Mouse (Mus musculus): ENCODE results near the gene Tas2r116. TPM values are rescaled to one million over a fixed set of nuclear protein-coding genes. Genes with fewer than 3 reads are reported as not detected.

The Tas2r116 gene
- not detected in 2 replicates for polyA plus RNA-seq (2012; rRNA removed)

DNA sequence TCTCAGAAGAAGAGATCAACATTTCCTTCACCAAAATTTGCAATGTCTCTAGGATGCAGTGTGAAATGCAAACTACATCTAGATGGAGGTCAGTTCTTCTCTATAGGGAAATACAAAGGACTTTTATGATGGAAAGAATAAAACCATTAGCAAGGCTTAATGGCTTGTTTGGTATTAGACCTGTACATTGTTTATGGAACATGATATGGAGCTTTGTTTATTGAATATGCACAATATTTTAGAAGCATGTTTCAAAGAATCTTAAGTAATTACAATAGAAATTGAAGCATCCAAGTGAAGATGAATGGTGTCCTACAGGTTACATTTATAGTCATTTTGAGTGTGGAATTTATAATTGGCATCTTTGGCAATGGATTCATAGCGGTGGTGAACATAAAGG is at the start of gene Tas2r116:
TSS of gene Tas2r116 (plus strand) at position 301 of the 400 bp plus-strand sequence.
- no peak within 1 kb of the TSS for H3K27ac ChIP-seq (ENCODE audit: insufficient read depth, low read depth, low read length)
- DNase-seq = no peak
- no peaks in the 10 kb centered on the region for H3K36me3 ChIP-seq (ENCODE audit: control insufficient read depth, insufficient read depth, low read length)
- H3K27me3 ChIP-seq (replicated peaks; ENCODE audit: control insufficient read depth, insufficient read depth, low read length) = no peaks in the 10 kb centered on the region
- no peak for TF ChIP-seq POLR2A (IDR thresholded peaks at IDR 0.05; ENCODE audit: low read depth, low read length)
- no peaks in the 10 kb centered on the region for H3K4me1 ChIP-seq (ENCODE audit: control insufficient read depth, insufficient read depth, low read length)
- WGBS = 57% methylated on average over 1 of the region's 1 CpGs
- no peak within 1 kb of the TSS for H3K4me3 ChIP-seq (ENCODE audit: insufficient read depth, low read depth, low read length)

DNA sequence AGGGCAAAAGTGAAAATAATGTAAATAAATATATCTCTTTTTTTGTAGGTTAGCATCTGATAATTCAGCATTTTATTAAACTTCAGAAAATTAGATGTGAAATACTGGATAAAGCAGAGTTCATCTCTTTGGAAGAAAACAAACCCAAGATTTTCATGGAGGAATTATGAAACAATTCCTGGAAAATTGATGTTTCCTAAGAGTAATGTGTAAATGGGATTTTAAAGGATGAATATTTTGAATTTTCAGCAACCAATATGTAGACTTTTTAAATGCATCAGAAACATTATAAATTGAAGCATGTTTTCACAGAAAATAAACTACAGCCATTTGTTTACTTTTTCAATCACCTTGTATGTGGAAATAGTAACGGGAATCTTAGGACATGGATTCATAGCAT is 8.4 kb upstream of the Tas2r116 start, which contains the start of gene Tas2r123:
TSS of gene Tas2r123 (plus strand) at position 301 of the 400 bp plus-strand sequence.
- no peak within 1 kb of the TSS for H3K4me3 ChIP-seq (ENCODE audit: insufficient read depth, low read depth, low read length)
- no peaks in the 10 kb centered on the region for H3K27me3 ChIP-seq (replicated peaks; ENCODE audit: control insufficient read depth, insufficient read depth, low read length)
- TF ChIP-seq POLR2A (IDR thresholded peaks at IDR 0.05; ENCODE audit: low read depth, low read length) (no peak), CTCF (conservative IDR thresholded peaks at IDR 0.05; ENCODE audit: insufficient read depth, insufficient read length, low read depth, low read length) (no peak)
- DNase-seq = no peak
- no peaks in the 10 kb centered on the region for H3K36me3 ChIP-seq (ENCODE audit: control insufficient read depth, insufficient read depth, low read length)
- H3K27ac ChIP-seq (ENCODE audit: insufficient read depth, low read depth, low read length) = no peak within 1 kb of the TSS
- no peaks in the 10 kb centered on the region for H3K4me1 ChIP-seq (ENCODE audit: control insufficient read depth, insufficient read depth, low read length)
- WGBS = 79% methylated on average over 1 of the region's 1 CpGs

DNA sequence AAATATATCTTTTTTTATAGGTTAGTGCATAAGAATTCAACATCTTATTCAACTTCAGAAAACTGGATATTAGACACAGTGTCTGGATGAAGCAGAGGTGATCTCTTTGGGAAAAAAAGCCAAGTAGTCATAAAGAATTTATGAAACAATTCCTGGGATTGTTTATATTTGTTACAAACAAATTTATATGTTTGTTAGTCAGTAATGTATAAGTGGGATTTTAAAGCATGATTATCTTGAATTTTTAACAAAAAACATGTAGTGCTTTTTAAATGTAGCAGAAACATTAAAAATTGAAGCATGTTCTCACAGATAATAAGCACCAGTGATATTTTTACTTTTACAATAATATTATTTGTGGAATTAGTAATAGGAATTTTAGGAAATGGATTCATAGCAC is 12.5 kb downstream of the Tas2r116 start, which contains the start of gene Tas2r110:
TSS of gene Tas2r110 (plus strand) at position 301 of the 400 bp plus-strand sequence.
- no peaks in the 10 kb centered on the region for H3K36me3 ChIP-seq (ENCODE audit: control insufficient read depth, insufficient read depth, low read length)
- no peaks in the 10 kb centered on the region for H3K4me1 ChIP-seq (ENCODE audit: control insufficient read depth, insufficient read depth, low read length)
- no peak within 1 kb of the TSS for H3K4me3 ChIP-seq (ENCODE audit: insufficient read depth, low read depth, low read length)
- no peak for TF ChIP-seq POLR2A (IDR thresholded peaks at IDR 0.05; ENCODE audit: low read depth, low read length)
- TF ChIP-seq CTCF (conservative IDR thresholded peaks at IDR 0.05; ENCODE audit: insufficient read depth, insufficient read length, low read depth, low read length) = no peak
- no peak within 1 kb of the TSS for H3K27ac ChIP-seq (ENCODE audit: insufficient read depth, low read depth, low read length)
- no peaks in the 10 kb centered on the region for H3K27me3 ChIP-seq (replicated peaks; ENCODE audit: control insufficient read depth, insufficient read depth, low read length)
- no peak for DNase-seq

DNA sequence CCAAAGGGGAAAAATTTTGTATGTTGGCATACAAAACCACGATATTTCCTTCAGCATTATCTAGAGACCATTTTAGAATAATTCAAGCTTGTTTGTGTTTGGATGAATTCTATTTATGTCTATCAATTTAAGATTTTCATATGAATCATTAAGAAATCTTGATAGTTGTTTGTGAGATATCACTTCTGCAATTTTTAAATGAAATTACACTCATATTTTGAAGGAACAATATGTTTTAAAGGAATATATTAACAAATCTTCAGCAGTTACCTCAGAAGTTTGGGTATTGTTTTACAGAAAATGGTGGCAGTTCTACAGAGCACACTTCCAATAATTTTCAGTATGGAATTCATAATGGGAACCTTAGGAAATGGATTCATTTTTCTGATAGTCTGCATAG is 37.5 kb downstream of the Tas2r116 start, which contains the start of gene Tas2r113:
TSS of gene Tas2r113 (plus strand) at position 301 of the 400 bp plus-strand sequence.
- Histone ChIP-seq H3K4me1 (ENCODE audit: control insufficient read depth, insufficient read depth, low read length) (no peaks in the 10 kb centered on the region), H3K27ac (ENCODE audit: insufficient read depth, low read depth, low read length) (no peak within 1 kb of the TSS), H3K36me3 (ENCODE audit: control insufficient read depth, insufficient read depth, low read length) (no peaks in the 10 kb centered on the region), H3K4me3 (ENCODE audit: insufficient read depth, low read depth, low read length) (no peak within 1 kb of the TSS), H3K27me3 (replicated peaks; ENCODE audit: control insufficient read depth, insufficient read depth, low read length) (no peaks in the 10 kb centered on the region)
- DNase-seq = no peak
- WGBS = 70% methylated on average over 1 of the region's 1 CpGs
- no peak for TF ChIP-seq POLR2A (IDR thresholded peaks at IDR 0.05; ENCODE audit: low read depth, low read length)

Other genes with a start within 250 kb of the Tas2r116 start
- gene A630073D07Rik, start 203.9 kb upstream of the Tas2r116 start, polyA plus RNA-seq (2012; rRNA removed) = not detected in 2 replicates
- not detected in 2 replicates for gene Tas2r120, start 198.5 kb upstream of the Tas2r116 start, polyA plus RNA-seq (2012; rRNA removed)
- gene Tas2r121, start 154.4 kb upstream of the Tas2r116 start, polyA plus RNA-seq (2012; rRNA removed) = not detected in 2 replicates
- not detected in 2 replicates for gene Tas2r122, start 143.5 kb upstream of the Tas2r116 start, polyA plus RNA-seq (2012; rRNA removed)
- gene Tas2r115, start 117.4 kb upstream of the Tas2r116 start, polyA plus RNA-seq (2012; rRNA removed) = not detected in 2 replicates
- not detected in 2 replicates for gene Tas2r124, start 100.7 kb upstream of the Tas2r116 start, polyA plus RNA-seq (2012; rRNA removed)
- gene Tas2r102, start 93.3 kb upstream of the Tas2r116 start, polyA plus RNA-seq (2012; rRNA removed) = not detected in 2 replicates
- not detected in 2 replicates for gene Tas2r136, start 77.3 kb upstream of the Tas2r116 start, polyA plus RNA-seq (2012; rRNA removed)
- gene Tas2r117, start 52.6 kb upstream of the Tas2r116 start, polyA plus RNA-seq (2012; rRNA removed) = not detected in 2 replicates
- not detected in 2 replicates for gene Tas2r123, start 8.3 kb upstream of the Tas2r116 start, polyA plus RNA-seq (2012; rRNA removed)
- not detected in 2 replicates for gene Tas2r110, start 12.6 kb downstream of the Tas2r116 start, polyA plus RNA-seq (2012; rRNA removed)
- not detected in 2 replicates for gene Tas2r113, start 37.6 kb downstream of the Tas2r116 start, polyA plus RNA-seq (2012; rRNA removed)
- gene Tas2r125, start 54.2 kb downstream of the Tas2r116 start, polyA plus RNA-seq (2012; rRNA removed) = not detected in 2 replicates
- gene Tas2r129, start 95.7 kb downstream of the Tas2r116 start, polyA plus RNA-seq (2012; rRNA removed) = not detected in 2 replicates
- gene Tas2r131, start 102.5 kb downstream of the Tas2r116 start, polyA plus RNA-seq (2012; rRNA removed) = not detected in 2 replicates
- not detected in 2 replicates for gene Tas2r109, start 125.5 kb downstream of the Tas2r116 start, polyA plus RNA-seq (2012; rRNA removed)
- not detected in 2 replicates for gene Tas2r103, start 181.7 kb downstream of the Tas2r116 start, polyA plus RNA-seq (2012; rRNA removed)
- not detected in 2 replicates for gene Tas2r140, start 200.4 kb downstream of the Tas2r116 start, polyA plus RNA-seq (2012; rRNA removed)
- gene Smim10l1, start 249.5 kb downstream of the Tas2r116 start, polyA plus RNA-seq (2012; rRNA removed) = 60.8 and 115 TPM in 2 replicates

Measured in kidney, adult 2 months (tissue).